Mouse (Mus musculus): ENCODE measurements around the gene Tfam. TPM values are rescaled to one million over a fixed set of nuclear protein-coding genes. Genes with fewer than 3 reads are reported as not detected.

The Tfam gene
- total RNA-seq, 2 experiments from 2014 or later = 56.6 to 56.8 TPM

- intact Hi-C loops (cut with DNase I) = no loop called here
- DNase-seq = no peak
Measured at GRCm38 (mm10) chr10:71180057-71180456, 58.0 kb downstream of the Tfam start.

GRCm38 (mm10) chr10:71177201-71177600 is 60.9 kb downstream of the Tfam start:
- DNase-seq = no peak
- intact Hi-C loops (cut with DNase I) = no loop called here

- no peak for DNase-seq
- intact Hi-C loops (cut with DNase I) = no loop called here
Measured at GRCm38 (mm10) chr10:71176341-71176740, 61.7 kb downstream of the Tfam start.

Other genes starting within 250 kb of the Tfam start
- gene Bicc1, start 78.6 kb downstream of the Tfam start, total RNA-seq (2021) = 10 to 100 TPM; 22.1 to 27.9 TPM
- 10 to 100 TPM; 41.5 to 42.2 TPM for gene Ube2d1, start 47.0 kb upstream of the Tfam start, total RNA-seq (2021)
- gene Cisd1, start 106.7 kb upstream of the Tfam start, total RNA-seq (2021) = 100 to 1,000 TPM; 271 to 276 TPM
- gene Ipmk, start 109.5 kb upstream of the Tfam start, total RNA-seq (2021) = 10 to 100 TPM; 14.4 to 14.6 TPM